Mouse (Mus musculus): ENCODE measurements at regions not wholly inside any gene's neighbourhood (a gene's known extent, or its start where the extent isn't known, plus 50 kb on each side); places are given as distances from the start of the nearest gene placed in this dataset.

GRCm38 (mm10) chr11:112106891-112107290 lies 675.1 kb upstream of the Sox9 start:
- H3K27me3 ChIP-seq (replicated peaks): no peaks in the 10 kb centered on the region
- no peaks in the 10 kb centered on the region for H3K36me3 ChIP-seq
- H3K4me2 ChIP-seq: no peak overlapping the region
- no peak overlapping the region; the same call in 1 of the 2 replicates for H3K27ac ChIP-seq (ENCODE audit: poor library complexity, severe bottlenecking)
- ATAC-seq (ENCODE audit: insufficient number of reproducible peaks, low FRiP score): no peak
- H3K4me1 ChIP-seq (replicated peaks): no peaks in the 10 kb centered on the region
- no peak overlapping the region for H3K9ac ChIP-seq
- H3K4me3 ChIP-seq: no peak overlapping the region
- no peaks in the 10 kb centered on the region for H3K9me3 ChIP-seq (replicated peaks)
- 71% methylated on average over 4 of the region's 4 CpGs for WGBS

GRCm38 (mm10) chr11:112107314-112107713 lies 674.7 kb upstream of the Sox9 start:
- Histone ChIP-seq H3K4me3 (no peak overlapping the region), H3K4me2 (no peak overlapping the region), H3K9ac (no peak overlapping the region), H3K27me3 (replicated peaks) (no peaks in the 10 kb centered on the region), H3K9me3 (replicated peaks) (no peaks in the 10 kb centered on the region), H3K4me1 (replicated peaks) (no peaks in the 10 kb centered on the region), H3K36me3 (no peaks in the 10 kb centered on the region), H3K27ac (ENCODE audit: poor library complexity, severe bottlenecking) (no peak overlapping the region; the same call in 1 of the 2 replicates)
- no peak for ATAC-seq (ENCODE audit: insufficient number of reproducible peaks, low FRiP score)
- 56% methylated on average over 7 of the region's 7 CpGs for WGBS

GRCm38 (mm10) chr11:112121026-112121425 lies 661.0 kb upstream of the Sox9 start:
- Histone ChIP-seq H3K36me3 (no peaks in the 10 kb centered on the region), H3K4me1 (replicated peaks) (no peaks in the 10 kb centered on the region), H3K4me3 (no peak overlapping the region), H3K4me2 (no peak overlapping the region), H3K9ac (no peak overlapping the region), H3K9me3 (replicated peaks) (no peaks in the 10 kb centered on the region), H3K27me3 (replicated peaks) (no peaks in the 10 kb centered on the region), H3K27ac (ENCODE audit: poor library complexity, severe bottlenecking) (no peak overlapping the region)
- 87% methylated on average over 6 of the region's 6 CpGs for WGBS
- no peak for ATAC-seq (ENCODE audit: insufficient number of reproducible peaks, low FRiP score)

GRCm38 (mm10) chr11:112121831-112122230 lies 660.2 kb upstream of the Sox9 start:
- ATAC-seq (ENCODE audit: insufficient number of reproducible peaks, low FRiP score): no peak

DNA sequence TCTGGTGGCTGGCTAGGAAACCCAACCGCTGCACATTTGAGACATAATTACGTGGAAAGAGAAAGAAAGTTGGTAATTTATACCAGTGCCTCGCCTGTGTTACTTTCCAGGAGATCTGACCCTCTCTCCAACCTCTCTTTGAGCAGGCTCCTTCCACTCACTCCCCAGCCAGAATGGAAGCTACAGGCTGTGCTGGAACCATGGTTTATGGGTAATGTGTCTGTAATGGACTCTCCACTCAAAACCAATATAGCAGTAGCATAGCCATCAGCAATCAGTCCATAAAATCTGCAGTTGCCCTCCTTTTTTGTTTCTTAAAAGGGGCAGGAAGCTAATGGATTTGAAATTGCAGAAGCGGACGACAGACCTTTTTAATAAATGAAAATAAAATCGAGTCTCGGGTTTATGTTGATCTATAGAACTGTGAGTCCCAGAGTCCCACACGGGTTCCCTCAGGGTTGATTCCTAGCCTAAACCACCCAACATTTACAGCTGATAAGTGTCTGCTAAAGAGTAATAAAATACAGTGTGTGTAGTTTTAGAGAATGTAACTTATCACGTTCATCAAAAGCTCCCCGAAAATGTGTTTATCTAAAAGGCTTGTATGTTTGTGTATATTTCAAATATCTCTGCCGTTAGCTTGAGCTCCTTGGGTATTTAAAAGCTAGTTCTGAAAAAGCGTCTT lies 656.6 kb upstream of the Sox9 start:
- H3K36me3 ChIP-seq: no peaks in the 10 kb centered on the region
- no peak overlapping the region for H3K4me3 ChIP-seq
- H3K4me2 ChIP-seq: no peak overlapping the region
- 74% methylated on average over 12 of the region's 12 CpGs for WGBS
- no peaks in the 10 kb centered on the region for H3K27me3 ChIP-seq (replicated peaks)
- H3K4me1 ChIP-seq (replicated peaks): no peaks in the 10 kb centered on the region
- no peak overlapping the region for H3K9ac ChIP-seq
- no peaks in the 10 kb centered on the region for H3K9me3 ChIP-seq (replicated peaks)
- no peak overlapping the region for H3K27ac ChIP-seq (ENCODE audit: poor library complexity, severe bottlenecking)
- no peak for ATAC-seq (ENCODE audit: insufficient number of reproducible peaks, low FRiP score)

More at GRCm38 (mm10) chr11:112121831-112122230, 660.2 kb upstream of the Sox9 start:
- Histone ChIP-seq H3K4me1 (replicated peaks) (no peaks in the 10 kb centered on the region), H3K4me3 (no peak overlapping the region), H3K4me2 (no peak overlapping the region), H3K9ac (no peak overlapping the region), H3K36me3 (no peaks in the 10 kb centered on the region), H3K27ac (ENCODE audit: poor library complexity, severe bottlenecking) (no peak overlapping the region), H3K9me3 (replicated peaks) (no peaks in the 10 kb centered on the region), H3K27me3 (replicated peaks) (no peaks in the 10 kb centered on the region)
- 59% methylated on average over 5 of the region's 5 CpGs for WGBS

- H3K27me3 ChIP-seq (replicated peaks): no peaks in the 10 kb centered on the region
- H3K27ac ChIP-seq (ENCODE audit: poor library complexity, severe bottlenecking): no peak overlapping the region
- ATAC-seq (ENCODE audit: insufficient number of reproducible peaks, low FRiP score): no peak
- no peak overlapping the region for H3K9ac ChIP-seq
- WGBS: 62% methylated on average over 4 of the region's 4 CpGs
- no peaks in the 10 kb centered on the region for H3K9me3 ChIP-seq (replicated peaks)
- no peaks in the 10 kb centered on the region for H3K36me3 ChIP-seq
- H3K4me2 ChIP-seq: no peak overlapping the region
- H3K4me3 ChIP-seq: no peak overlapping the region
- H3K4me1 ChIP-seq (replicated peaks): no peaks in the 10 kb centered on the region
Observed at GRCm38 (mm10) chr11:112130090-112130489, 651.9 kb upstream of the Sox9 start.

GRCm38 (mm10) chr11:112137401-112138020 lies 644.5 kb upstream of the Sox9 start:
- H3K9me3 ChIP-seq (replicated peaks): no peaks in the 10 kb centered on the region
- H3K4me1 ChIP-seq (replicated peaks): no peaks in the 10 kb centered on the region
- H3K4me3 ChIP-seq: no peak overlapping the region
- 21% methylated on average over 8 of the region's 8 CpGs for WGBS
- H3K9ac ChIP-seq: no peak overlapping the region
- no peaks in the 10 kb centered on the region for H3K27me3 ChIP-seq (replicated peaks)
- ATAC-seq (ENCODE audit: insufficient number of reproducible peaks, low FRiP score): no peak
- no peak overlapping the region for H3K27ac ChIP-seq (ENCODE audit: poor library complexity, severe bottlenecking)
- peak overlapping the region; percentile 14; the same call in 1 of the 2 replicates for H3K4me2 ChIP-seq
- no peaks in the 10 kb centered on the region for H3K36me3 ChIP-seq

- Histone ChIP-seq H3K27me3 (replicated peaks) (no peaks in the 10 kb centered on the region), H3K27ac (ENCODE audit: poor library complexity, severe bottlenecking) (no peak overlapping the region), H3K4me1 (replicated peaks) (no peaks in the 10 kb centered on the region), H3K36me3 (no peaks in the 10 kb centered on the region), H3K4me2 (no peak overlapping the region), H3K9me3 (replicated peaks) (no peaks in the 10 kb centered on the region), H3K9ac (no peak overlapping the region), H3K4me3 (no peak overlapping the region)
- 85% methylated on average over 9 of the region's 9 CpGs for whole genome bisulfite sequencing
- ATAC-seq (ENCODE audit: insufficient number of reproducible peaks, low FRiP score): no peak
Observed at GRCm38 (mm10) chr11:112140058-112140457, 642.0 kb upstream of the Sox9 start.

DNA sequence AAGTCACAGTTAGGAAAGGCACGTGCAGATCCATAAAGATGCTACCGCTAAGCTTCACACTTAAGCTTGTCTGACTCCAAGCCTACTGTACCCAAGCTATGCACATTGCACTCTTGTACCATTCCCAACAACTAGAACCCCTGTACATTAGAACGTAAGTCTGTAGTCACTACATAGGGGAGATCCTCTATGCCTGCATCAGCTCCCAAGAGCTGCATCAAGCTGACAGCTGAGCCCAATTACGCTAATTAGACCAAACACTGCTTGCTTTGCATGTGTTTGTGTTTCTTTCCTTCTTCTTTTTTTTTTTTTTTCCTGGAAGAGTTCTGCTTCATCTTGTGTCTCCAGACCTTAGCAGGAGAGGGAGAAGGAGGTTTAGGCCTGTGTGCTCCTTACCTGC lies 641.5 kb upstream of the Sox9 start:
- 86% methylated on average over 4 of the region's 4 CpGs for WGBS
- ATAC-seq (ENCODE audit: insufficient number of reproducible peaks, low FRiP score): no peak

GRCm38 (mm10) chr11:112140912-112141311 lies 641.1 kb upstream of the Sox9 start:
- Histone ChIP-seq H3K36me3 (no peaks in the 10 kb centered on the region), H3K9me3 (replicated peaks) (no peaks in the 10 kb centered on the region), H3K4me2 (no peak overlapping the region), H3K9ac (no peak overlapping the region), H3K4me3 (no peak overlapping the region), H3K27ac (ENCODE audit: poor library complexity, severe bottlenecking) (no peak overlapping the region), H3K27me3 (replicated peaks) (no peaks in the 10 kb centered on the region), H3K4me1 (replicated peaks) (no peaks in the 10 kb centered on the region)
- ATAC-seq (ENCODE audit: insufficient number of reproducible peaks, low FRiP score): no peak
- WGBS: 82% methylated on average over 9 of the region's 9 CpGs

More for the DNA sequence above, 641.5 kb upstream of the Sox9 start:
- H3K27ac ChIP-seq (ENCODE audit: poor library complexity, severe bottlenecking): no peak overlapping the region
- no peaks in the 10 kb centered on the region for H3K9me3 ChIP-seq (replicated peaks)
- H3K4me3 ChIP-seq: no peak overlapping the region
- H3K4me1 ChIP-seq (replicated peaks): no peaks in the 10 kb centered on the region
- no peaks in the 10 kb centered on the region for H3K36me3 ChIP-seq
- H3K4me2 ChIP-seq: no peak overlapping the region
- no peaks in the 10 kb centered on the region for H3K27me3 ChIP-seq (replicated peaks)
- no peak overlapping the region for H3K9ac ChIP-seq

GRCm38 (mm10) chr11:112152051-112152450 lies 630.0 kb upstream of the Sox9 start:
- Histone ChIP-seq H3K4me1 (replicated peaks) (peaks cover 9% of the 10 kb centered on the region), H3K4me3 (no peak overlapping the region), H3K27me3 (replicated peaks) (no peaks in the 10 kb centered on the region), H3K4me2 (no peak overlapping the region), H3K9me3 (replicated peaks) (no peaks in the 10 kb centered on the region; the same call in 1 of the 2 replicates), H3K9ac (no peak overlapping the region), H3K36me3 (no peaks in the 10 kb centered on the region), H3K27ac (ENCODE audit: poor library complexity, severe bottlenecking) (no peak overlapping the region)
- WGBS: 84% methylated on average over 3 of the region's 3 CpGs
- no peak for ATAC-seq (ENCODE audit: insufficient number of reproducible peaks, low FRiP score)

Measured in heart, embryonic 12.5 days (tissue).